Mouse (Mus musculus): ENCODE data around the gene Rnf213.
"Not testable (repeated sequence)": the region's sequence is repeated elsewhere in the genome, so short reads cannot be mapped to it uniquely, and the experiment has no call there.

Rnf213 gene

DNA sequence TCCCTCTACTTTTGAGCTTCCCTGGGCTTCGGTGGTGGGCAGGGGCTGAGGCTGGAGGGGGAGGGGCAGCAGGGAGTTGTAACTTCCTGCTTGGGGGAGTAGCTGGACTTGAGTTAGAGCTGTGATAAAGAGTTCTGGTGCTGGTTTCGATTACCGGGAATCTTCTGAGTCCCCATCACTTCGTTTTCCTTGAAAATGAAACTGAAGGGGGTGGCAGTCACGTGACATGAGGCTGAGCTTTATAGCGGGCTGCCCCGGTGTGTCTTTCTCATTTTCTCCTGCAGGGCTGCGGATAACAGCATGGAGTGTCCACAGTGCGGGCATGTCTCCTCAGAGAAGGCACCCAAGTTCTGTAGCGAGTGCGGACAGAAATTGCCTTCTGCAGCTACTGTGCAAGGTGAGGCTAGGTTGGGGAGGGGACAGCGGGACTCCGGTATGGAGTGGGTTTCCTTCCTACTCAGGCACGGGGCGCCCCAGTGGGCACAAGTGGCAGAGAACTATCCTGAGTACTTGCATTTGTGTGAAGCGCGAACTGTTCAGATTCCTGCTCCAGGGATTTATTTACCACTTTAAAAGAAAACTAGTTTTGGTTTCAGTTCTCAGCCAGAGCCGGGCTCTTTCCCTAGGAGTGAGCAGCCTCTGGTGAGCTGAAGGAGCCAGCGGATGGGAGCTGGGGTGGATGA lies at the start of gene Rnf213:
Gene Rnf213 (plus strand): TSS at position 301 of the 683 bp plus-strand sequence.
- peak; percentile 85 for DNase-seq

DNA sequence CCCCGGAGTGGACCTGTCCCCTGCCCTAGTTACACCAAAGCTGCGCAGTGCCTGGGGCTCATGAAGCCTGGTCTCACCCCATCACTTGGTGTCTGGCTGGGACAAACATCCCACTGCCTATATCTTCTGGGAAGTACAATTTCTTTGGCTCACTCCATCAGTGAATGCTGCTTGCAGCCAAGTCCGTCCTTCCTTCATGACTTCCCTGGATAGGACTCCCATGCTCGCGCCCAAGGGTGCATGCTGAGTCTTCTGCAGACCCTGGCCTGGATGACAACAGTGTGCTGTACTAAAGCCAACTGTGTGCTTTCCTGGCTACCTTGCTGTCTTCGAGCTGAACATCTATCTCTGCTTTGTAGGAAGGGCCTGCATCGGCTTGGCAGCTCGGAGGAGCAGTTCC lies 48.7 kb upstream of the Rnf213 start:
- peak; percentile 50 for DNase-seq

DNA sequence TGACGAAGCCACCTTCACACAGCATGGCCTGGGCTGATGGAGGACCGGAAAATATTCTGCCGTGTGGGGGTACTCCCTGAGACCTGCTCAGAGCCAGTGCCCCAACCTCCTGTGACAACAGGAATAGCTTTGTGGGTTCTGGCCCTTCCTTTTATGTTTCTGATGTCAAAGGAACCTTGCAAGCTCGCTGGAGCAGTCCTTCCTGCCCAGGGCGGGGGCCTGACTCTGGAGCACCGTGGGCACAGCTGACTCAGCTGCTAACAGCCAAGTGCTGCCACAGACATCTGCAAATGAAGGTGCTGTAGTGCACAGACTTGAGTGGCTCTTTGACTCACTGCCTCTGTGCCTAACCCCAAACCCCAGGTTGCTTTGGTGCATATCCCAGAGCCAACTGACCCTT lies 48.0 kb upstream of the Rnf213 start:
- no peak for DNase-seq

DNA sequence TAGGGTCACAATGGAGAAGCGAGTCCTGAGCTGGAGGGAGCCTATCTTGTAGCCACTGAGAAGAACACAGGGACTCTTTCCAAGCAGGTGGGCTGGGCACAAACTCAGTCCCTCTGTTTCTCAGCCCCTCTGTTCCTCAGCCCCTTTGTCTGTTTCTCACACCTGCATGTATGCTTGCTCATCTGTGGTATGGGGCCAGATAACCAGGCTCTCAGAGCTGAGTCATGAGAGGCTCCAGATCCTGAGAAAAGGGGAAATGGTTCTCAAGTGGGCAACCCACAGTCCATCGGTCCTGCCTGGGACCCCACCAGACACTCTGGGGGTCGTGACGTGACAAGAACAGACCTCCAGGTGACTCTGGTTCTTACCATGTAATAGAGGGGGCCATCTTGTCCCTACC lies 45.8 kb upstream of the Rnf213 start:
- DNase-seq, result no peak

DNA sequence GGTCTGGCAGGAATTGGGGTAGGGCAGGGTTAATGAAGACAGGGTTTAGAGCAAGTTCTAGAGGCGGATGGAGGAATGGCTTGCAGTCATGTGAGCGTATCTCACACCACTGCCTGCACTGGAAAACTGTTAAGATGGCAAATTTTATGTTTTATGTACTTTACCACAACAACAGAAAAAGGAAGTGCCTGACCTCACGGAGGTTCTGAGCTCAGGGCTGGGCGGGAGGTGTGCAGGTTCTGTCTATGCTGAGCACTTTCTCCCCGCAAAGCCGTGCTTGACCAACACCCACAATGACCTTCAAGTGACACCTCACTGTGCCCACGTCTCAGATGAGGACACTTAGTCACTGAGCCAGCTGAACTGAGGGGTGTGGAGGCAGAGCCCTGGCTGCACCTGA lies 40.8 kb upstream of the Rnf213 start:
- DNase-seq, result no peak

DNA sequence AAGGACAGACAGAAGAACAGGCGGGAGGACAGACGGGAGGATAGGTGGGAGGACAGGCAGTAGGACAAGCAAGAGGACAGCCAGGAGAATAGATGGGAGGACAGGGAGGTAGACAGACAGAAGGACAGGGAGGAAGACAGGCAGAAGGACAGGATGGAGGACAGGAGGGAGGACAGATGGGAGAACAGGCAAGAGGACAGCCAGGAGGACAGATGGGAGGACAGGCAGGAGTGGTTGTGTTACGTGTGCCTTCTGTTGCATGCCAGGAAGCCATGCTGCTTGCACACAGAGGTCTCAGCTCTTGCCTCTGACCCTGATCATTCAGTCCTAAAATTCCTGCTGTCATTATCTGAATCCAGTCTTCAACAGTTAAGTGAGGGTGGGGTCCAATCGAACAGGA lies 39.0 kb upstream of the Rnf213 start:
- DNase-seq, result no peak

DNA sequence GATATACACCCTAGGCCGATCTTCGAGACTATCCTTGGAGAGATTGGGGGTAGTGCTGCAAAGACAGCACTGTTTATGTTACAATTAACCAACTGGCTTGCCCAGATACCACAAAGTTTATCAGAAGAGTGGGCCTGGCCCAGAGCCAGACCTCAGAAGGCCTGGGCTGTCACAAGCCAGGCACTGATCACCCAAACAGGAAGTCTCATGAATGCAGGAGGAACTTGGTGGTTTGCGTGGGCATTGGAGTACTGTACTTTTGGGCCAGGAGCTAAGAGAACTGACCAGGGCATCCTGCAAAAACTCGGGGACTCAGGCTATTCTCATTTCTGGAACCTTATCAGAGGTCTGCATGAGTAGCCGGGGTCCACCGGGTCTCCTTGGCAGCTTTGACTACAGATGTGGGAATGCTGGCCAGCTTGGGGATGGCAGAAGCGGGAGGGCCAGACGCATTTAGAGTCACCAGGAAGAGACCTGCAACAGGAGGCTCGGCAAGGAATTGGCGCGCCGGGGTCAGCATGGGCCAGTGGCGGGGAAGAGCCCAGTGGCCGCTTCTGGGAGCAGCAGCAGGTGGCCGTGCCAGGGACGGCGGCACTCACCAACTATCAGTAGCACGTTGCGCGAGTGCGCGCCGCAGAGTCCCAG lies 38.0 kb upstream of the Rnf213 start:
- peak; percentile 83 for DNase-seq

DNA sequence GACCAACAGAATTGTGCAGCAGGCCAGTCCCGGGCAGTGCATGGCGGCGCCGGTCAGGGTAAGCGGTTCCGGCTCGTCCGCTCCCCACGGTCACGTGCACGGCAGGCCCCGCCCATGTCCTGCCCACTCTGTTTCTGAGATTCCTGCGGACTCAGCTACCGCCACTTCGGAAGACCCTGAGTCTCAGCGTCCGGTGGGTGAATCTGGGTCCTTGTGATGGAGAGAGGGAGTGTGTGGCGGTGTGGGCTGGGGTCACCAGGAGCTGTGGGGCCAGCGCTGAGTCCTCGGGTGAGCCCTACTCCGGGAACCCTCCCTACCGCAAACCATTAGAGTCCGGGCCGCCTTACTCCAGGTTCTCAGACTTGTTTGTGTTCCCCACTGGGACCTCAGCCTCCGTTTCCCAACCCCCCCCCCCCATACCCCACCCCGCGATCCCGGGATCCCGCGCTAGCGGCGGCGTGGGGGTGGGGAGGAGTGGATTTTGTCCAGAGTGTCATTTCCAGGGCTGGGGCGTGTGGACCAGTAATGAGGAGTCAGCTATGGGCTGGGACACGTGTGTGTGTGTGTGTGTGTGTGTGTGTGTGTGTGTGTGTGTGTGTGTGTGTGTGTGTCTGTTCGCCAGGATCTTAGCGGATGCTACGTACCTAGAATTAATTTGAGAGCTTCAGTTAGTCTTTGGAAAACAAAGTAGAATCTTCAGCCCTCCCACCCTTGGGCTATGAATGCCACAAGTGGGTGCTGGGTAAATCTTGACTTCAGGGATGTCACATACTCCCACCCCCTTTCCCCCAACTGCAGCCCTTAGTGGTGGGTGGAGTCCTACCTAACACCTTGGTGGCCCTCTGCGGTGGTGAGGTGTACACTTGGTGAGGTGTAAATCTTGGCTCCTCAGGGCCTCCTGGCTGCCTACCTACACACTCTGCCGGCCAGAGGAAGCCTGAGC lies 37.2 kb upstream of the Rnf213 start, which contains the start of the genes Sgsh and Slc26a11:
Gene Sgsh (minus strand): TSS at position 94 of the 943 bp plus-strand sequence.
Gene Slc26a11 (plus strand): TSS at position 115 of the 943 bp plus-strand sequence.
- peak; percentile 97 for DNase-seq

DNA sequence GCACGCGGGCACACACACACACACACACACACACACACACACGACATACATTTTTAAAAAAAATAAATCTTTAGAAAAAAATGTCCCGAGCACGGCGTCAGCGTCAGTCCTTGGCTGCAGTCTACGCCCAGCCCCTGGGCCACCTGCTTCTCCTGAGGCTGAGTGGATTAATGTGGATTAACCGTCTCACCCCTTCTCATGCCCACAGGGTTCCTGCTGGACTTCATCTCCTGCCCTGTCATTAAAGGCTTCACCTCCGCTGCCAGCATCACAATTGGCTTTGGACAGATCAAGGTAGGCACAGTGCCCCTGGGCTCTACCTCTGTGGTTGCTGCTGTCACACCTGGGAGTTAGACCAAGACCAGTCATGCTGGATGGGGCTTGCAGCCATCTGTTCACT lies 33.8 kb upstream of the Rnf213 start:
- DNase-seq, result no peak

DNA sequence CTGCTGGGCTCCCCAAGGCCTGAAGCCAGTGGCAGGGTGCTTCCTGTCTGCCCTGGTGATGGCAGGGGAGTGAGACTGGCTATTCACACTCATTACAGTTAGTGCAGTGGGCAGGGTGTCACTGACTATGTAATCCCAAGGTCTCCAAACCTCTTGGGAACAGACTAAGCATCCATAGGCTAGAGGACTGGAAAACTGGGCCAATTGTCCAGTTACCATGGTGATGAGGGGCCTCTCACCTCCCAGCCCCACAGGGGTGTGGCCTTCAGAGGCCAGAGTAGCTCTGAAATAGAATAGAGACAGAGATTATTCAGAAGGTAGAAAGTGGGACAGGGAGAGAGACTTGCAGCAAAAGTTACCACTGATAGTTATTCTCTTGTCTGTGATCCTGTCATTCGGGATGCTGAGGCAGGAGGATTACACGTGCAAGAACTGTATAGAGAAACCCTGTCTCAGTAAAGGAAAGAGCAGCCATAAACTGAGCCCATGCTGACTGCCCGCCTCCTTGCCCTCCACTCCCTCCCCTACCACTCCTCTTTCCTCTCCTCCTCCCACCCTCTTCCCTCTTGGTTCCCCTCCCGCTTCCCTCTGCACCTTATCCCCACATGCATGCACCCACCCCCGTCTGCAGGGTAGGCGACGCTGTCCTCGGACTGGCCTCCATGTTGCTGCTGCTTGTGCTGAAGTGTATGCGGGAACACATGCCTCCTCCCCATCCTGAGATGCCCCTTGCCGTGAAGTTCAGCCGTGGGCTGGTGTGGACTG lies 29.9 kb upstream of the Rnf213 start:
- DNase-seq, result no peak

DNA sequence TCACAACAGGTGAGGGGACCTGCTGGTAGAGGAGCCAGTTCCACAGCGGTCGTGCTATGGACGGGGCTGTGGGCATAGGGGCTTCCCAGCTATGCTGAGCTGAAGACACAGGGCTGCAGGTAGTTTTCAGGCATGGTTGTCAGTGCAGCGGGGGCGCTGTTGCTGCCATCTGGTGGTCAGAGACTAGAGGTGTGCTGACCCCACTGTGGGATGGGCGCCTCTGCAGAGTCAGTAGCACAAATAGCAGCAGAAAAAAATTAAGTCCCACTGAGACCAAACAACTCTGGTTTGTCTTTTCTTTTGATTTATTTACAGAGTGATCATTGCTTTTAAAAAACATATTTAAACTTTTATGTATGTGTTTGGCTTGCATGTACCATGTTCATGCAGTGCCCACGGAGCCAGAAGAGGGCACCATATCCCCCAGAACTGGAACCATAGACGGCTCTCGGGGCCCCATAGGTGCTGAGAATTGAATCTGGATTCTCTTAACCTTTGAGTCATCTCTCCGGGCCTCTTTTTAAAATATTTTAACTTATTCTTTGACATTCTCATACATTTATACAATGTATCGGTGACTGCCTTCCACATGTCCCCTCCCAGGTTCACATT lies 29.3 kb upstream of the Rnf213 start:
- peak; percentile 78 for DNase-seq

DNA sequence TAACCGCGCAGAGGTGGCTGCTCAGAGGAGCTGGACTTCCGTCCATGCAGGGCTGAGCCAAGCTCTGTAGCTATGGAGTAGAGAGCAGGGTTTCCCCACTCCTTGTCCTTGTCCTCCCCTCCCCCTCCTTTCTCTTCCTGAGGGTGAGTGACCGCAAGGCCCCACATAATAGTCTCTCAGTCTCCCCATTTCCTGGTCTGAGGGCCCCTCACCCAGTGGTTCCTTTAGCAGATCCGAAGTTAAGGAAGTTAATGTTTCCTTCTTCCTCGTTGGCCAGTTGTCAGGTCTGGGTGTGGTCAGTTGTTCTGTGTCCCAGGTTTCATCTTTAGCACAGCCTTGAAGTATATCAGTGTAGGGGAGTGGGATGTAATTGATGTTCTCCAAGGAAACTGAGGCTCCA lies 17.5 kb upstream of the Rnf213 start:
- peak; percentile 48 for DNase-seq

DNA sequence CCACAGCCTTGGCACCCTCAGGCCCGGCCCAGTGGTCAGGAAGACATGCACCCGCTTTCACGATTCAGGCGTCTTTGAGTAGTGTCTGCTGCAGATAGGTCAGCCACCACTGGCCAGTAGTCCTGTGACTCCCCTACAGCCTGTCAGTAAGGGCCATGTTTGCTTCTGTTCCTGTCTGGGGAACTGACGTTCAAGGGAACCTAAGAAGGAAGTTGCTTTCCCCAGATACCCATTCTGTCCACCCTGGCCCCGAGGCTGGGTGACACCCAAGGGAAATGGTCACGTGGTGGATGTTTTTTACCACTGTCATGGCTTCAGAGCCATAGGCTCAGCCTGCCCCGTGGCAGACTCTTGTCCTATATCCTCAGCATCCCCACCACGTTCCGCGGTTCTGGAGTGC lies 15.6 kb upstream of the Rnf213 start:
- no peak for DNase-seq

DNA sequence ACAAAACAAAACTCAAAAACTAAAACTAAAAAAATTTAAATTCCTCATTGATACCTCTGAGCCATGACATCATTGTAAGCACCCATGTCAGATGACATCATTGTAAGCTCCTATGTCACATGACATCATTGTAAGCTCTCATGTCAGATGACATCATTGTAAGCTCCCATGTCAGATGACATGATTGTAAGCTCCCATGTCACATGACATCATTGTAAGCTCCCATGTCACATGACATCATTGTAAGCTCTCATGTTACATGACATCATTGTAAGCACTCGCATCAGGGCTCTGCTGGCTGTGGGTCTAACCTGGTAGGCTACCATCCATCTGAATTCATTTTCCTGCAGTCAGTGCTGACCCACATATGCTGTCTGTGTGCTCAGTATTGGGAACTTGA lies 14.3 kb upstream of the Rnf213 start:
- DNase-seq, result no peak

DNA sequence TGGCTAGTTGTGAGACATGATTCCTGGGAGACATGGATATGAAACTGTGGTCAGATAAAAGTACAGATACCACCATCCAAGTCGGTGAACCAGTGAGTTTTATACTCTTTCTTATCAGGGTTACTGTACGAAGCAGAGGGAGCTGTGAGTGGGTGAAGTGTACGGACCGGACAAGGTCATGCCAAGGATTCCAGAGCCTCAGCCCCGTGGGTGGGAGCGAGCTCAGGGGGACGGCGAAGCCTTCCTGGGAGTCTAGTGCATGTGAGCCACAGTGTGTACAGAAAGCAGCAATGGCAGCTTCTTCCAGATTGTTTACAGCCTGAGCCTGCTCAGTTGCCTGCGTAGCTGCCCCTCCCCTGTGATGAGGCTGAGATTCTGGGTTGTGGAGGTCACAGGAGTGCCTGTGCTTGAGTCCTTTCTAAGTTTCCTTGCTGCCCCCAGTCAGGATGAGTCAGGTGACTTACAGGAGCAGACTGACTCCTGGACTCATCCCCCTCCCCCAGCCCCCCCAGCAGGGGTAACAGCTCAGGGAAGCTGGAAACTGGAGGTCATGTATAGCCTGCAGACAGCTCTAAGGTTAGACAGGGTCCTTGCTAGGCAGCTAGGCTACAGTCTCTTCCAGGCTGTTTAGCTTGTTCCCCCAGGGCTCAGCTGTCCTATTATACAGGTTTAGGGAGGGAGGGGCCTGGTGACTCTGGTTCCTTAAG lies 11.1 kb upstream of the Rnf213 start:
- no peak for DNase-seq

DNA sequence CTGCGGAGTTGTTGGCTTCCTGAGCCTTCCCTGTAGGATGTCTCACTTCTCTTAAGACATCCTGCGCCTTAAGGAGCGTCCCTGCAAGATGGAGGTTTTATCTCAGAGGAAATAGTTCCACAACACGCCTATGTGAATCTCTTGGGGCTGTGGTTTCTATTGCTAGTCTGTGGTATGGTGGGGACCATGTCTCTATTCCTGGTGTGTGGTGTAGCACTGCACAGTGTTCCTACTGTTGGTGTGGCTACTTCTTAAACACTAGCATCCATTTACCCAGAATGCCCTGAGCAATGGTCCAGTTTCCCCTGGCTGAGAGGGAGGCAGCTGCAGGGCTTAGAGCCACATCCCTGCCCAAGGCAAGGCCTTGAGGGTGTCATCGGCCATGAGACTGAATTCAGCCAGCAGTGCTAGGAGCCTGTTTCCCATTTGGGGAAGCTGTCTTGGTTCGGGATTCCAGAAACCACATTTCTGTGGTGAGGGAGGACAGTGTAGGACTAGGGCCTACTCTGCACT lies 10.5 kb upstream of the Rnf213 start:
- no peak for DNase-seq

DNA sequence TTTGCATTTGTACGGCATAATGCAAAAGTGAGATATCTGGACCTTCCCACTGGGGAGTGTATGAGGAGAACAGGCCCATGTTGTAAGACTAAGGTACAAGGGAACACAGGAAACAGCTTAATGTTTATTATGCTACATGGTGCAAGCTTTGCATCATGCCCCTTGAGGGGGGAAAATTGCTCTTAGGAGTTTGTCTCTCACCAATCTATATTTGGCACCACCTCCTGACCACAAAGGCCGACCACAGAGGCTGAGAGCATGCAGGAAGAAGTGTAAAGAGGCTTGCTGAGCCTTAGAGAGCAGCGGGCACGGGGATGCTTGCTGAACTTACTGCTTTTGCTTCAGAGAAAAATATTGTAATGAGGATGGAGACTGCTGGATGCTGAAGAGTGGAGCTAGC lies 8.0 kb upstream of the Rnf213 start:
- no peak for DNase-seq

DNA sequence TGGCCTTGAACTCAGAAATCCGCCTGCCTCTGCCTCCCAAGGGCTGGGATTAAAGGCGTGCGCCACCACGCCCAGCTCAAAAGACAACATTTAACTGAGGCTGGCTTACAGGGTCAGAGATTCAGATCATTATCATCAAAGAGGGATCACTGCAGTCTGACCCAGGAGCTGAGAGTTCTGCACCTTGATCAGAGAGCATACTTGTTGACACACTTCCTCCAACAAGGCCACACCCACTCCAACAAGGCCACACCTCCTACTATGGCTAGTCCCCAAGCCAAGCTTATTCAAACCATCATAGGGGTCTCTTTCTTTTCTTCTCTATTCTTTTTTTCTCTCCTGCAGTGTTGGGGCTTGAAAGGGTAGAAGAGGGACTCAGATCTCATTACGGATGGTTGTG lies 6.6 kb upstream of the Rnf213 start:
- no peak for DNase-seq

DNA sequence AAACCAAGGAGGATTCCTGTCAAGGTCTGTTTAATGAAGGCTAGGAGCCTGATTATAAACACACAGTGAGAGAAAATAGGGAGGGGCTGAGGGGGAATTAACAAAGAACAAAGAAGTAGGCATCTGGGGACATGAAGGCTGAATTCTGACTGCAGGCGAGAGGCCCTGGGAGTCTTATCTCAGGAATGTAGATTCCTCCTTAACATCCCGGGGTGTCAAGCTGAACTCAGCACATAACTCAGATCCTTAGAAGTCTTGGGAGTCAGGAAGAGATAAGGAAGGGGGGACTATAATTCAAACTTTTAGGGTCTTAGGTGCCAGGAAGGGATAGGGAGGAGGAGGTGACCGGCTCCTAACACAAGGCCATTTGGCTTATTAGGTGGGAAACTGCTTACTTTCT lies 5.6 kb upstream of the Rnf213 start:
- not testable (repeated sequence) for DNase-seq

DNA sequence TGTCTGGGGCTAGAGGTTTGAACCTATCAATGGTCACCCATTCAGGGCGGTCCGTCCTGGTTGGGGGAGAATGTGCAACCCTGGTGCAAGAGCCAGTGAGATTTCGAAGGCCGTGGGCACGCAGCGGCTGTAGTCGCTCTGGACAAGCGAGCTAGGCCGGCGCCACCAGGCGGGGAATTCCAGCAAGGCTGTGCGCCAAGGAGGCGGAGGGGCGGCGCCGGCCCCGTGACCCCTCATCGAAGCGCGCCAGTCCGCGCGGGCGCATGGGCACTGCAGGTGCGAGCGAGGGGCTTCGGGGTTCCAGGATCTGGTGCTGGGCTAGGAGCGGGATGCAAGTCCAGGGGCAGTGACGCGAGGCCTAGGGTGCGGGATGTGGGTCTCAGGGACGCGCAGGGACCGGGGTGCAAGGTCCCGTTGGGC lies 3.0 kb upstream of the Rnf213 start:
- peak; percentile 90 for DNase-seq

All from lung, postnatal 10 days (tissue).